Mouse (Mus musculus) neural tube, embryonic 14.5 days (tissue): ENCODE measurements around the gene Ift81. TPM values are rescaled to one million over a fixed set of nuclear protein-coding genes. Genes with fewer than 3 reads are reported as not detected.

Experiments used
- ATAC-seq: fragments of 200-750 bp; cut with Nextera tagmentation; 2 replicates; pipeline ENCODE4 v1.8.0; 2017; ENCODE audit warnings: low read depth, mild to moderate bottlenecking, moderate TSS enrichment, moderate library complexity
- H3K27ac ChIP-seq: fragments of 300-500 bp; sonication (generic); 2 replicates; pipeline ENCODE4 v1.5.1; 2014; ENCODE audit warnings: low read depth, mild to moderate bottlenecking, control low read depth, low read length, moderate library complexity, mixed read lengths
- H3K27me3 ChIP-seq: fragments of 300-500 bp; sonication (generic); 2 replicates; pipeline ENCODE4 v1.6.1; 2014; ENCODE audit warnings: low read length; ENCODE audit not compliant: control insufficient read depth, insufficient read depth
- H3K36me3 ChIP-seq: fragments of 300-500 bp; sonication (generic); 2 replicates; pipeline ENCODE4 v1.6.1; 2014; ENCODE audit warnings: low read length, mixed read lengths; ENCODE audit not compliant: control insufficient read depth, insufficient read depth
- H3K4me1 ChIP-seq: fragments of 300-500 bp; sonication (generic); 2 replicates; pipeline ENCODE4 v1.6.1; 2014; ENCODE audit warnings: low read length; ENCODE audit not compliant: control insufficient read depth, insufficient read depth
- H3K4me2 ChIP-seq: fragments of 300-500 bp; sonication (generic); 2 replicates; pipeline ENCODE4 v1.6.1; 2014; ENCODE audit warnings: mild to moderate bottlenecking, low read depth, low read length, control low read depth
- H3K4me3 ChIP-seq: fragments of 300-500 bp; sonication (generic); 2 replicates; pipeline ENCODE4 v1.5.1; 2014; ENCODE audit warnings: low read depth, low read length, control low read depth, mixed read lengths
- H3K9ac ChIP-seq: fragments of 300-500 bp; sonication (generic); replicated peaks from 2 replicates; pipeline ENCODE4 v1.6.1; 2014; ENCODE audit warnings: low read depth, mild to moderate bottlenecking, control low read depth, low read length, mixed read lengths
- H3K9me3 ChIP-seq: fragments of 300-500 bp; sonication (generic); 2 replicates; pipeline ENCODE4 v1.6.1; 2016; ENCODE audit warnings: low read length; ENCODE audit not compliant: control insufficient read depth
- WGBS: fragments of 180-500 bp; shearing (Covaris S2); extraction: QIAGEN DNeasy Blood & Tissue Kit; methylation state at CpG from one replicate; pipeline ENCODE4 v1.1.7; 2014; 5-methylcytosine and 5-hydroxymethylcytosine counted together
- polyA plus RNA-seq: library from polyadenylated mRNA; unstranded; fragments of >200 nt; fragmentation: Nextera tagmentation; extraction: Ambion mirVana; gene quantifications from 2 replicates; pipeline ENCODE4 v1.2.1, GENCODE M21; 2014

The Ift81 gene
- polyA plus RNA-seq, 1 experiment from 2014 or later, result 68.6 TPM

DNA sequence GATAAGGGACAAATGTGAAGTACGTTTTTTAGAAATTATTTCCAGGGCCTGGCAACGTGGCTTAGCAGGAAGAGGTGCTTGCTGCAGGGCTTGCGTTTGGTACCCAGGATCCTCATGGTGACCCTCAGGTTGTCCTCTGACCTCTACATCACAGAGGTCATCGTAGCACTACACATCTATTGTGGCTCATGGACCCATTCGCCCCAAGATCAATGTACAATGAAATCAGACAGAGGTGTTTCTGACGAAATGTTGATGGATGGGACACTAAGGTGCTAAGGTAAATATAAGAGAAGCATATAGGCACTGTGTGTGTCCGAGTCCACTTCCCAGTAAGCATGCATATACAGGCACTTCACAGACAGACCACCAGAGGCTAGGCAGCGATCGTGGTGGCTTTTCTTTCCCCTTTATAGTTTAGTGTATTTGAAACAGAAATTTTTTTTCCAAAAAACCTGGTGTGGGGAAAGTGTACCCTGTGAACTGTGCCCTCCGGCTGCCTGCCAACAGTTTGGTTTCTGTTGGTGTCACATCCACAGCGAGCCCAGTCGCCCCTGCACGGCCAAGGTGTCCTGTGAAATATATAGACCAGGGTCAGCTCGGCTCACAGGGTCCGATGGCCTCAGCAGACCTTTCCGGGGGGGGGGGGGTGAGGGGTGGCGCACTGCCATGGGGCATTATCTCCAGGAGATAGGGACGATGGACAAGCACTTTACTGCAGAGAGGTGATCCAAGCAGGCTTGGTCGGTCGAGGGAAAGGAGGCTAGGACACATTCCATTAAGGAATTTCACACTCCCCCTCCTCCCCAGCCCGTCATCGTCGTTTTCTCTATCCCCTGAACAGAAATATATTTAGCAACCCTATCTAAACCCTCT lies 93.8 kb downstream of the Ift81 start:
- H3K27me3 ChIP-seq, result no peaks in the 10 kb centered on the region
- no peak overlapping the region for H3K4me2 ChIP-seq
- no peak overlapping the region for H3K9ac ChIP-seq
- H3K36me3 ChIP-seq, result no peaks in the 10 kb centered on the region
- ATAC-seq, result no peak
- no peaks in the 10 kb centered on the region for H3K9me3 ChIP-seq
- WGBS, result 73% methylated on average over 23 of the region's 23 CpGs
- H3K4me1 ChIP-seq, result no peaks in the 10 kb centered on the region
- no peak overlapping the region for H3K27ac ChIP-seq
- H3K4me3 ChIP-seq, result no peak overlapping the region

DNA sequence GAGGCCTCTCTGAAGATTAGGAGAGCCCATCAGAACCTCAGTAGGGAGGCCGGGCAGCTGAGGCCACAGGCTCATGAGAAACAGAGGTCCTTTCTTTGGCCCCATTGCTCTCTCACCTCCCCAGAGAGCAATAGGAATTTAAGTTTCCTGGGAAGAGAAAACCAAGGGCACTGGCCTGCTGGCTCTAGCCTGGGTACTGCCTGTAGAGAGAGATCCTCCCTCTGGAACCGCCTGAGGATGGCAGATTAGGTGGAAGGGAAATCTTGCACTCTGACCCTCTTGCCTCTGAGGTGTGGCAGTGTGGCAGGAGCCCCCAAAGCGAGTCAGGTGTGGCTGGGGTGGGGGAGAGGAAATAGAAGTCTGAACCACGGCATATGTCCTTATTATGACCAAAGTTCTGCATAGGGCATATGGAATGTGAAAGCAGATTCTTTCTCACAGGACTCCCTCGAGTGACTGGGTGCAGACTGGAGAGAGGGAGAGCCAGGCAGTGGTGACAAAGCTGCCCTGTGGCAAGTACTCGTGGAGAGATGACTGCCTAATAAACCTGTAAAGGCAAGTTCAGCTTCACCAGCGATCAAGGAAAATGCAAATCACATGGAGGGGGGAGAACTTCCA lies 95.2 kb downstream of the Ift81 start:
- H3K27me3 ChIP-seq, result no peaks in the 10 kb centered on the region
- H3K9me3 ChIP-seq, result no peaks in the 10 kb centered on the region
- H3K36me3 ChIP-seq, result no peaks in the 10 kb centered on the region
- H3K4me3 ChIP-seq, result no peak overlapping the region
- H3K9ac ChIP-seq, result no peak overlapping the region
- H3K27ac ChIP-seq, result no peak overlapping the region
- WGBS, result 56% methylated on average over 7 of the region's 7 CpGs
- H3K4me1 ChIP-seq, result peaks cover under 1% of the 10 kb centered on the region; the same call in 1 of the 2 replicates
- no peak overlapping the region for H3K4me2 ChIP-seq
- ATAC-seq, result no peak

DNA sequence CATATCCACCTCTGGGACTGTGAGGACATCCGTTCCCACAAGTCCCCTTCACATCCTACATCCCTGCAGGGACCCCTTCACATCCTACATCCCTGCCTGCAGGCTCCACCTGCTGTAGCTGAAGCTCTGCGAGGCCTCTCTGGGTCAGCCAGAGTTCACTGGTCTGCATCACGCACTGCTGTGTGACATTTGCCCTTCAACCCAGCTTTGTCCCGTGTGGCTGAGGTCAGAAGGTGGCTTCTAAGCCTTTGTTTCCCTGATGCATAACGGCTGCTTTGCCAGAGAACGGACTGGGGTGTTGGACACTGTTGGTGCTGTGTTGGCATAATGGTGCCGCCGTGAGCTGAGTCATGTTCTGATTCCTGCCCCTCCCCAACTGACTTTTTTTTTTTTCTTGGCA lies 96.1 kb downstream of the Ift81 start:
- no peak overlapping the region for H3K27ac ChIP-seq
- H3K9ac ChIP-seq, result no peak overlapping the region
- no peak for ATAC-seq
- no peak overlapping the region for H3K4me3 ChIP-seq
- WGBS, result 14% methylated on average over 8 of the region's 8 CpGs
- H3K27me3 ChIP-seq, result no peaks in the 10 kb centered on the region
- no peak overlapping the region for H3K4me2 ChIP-seq
- no peaks in the 10 kb centered on the region for H3K9me3 ChIP-seq
- peaks cover 6% of the 10 kb centered on the region; the same call in 1 of the 2 replicates for H3K4me1 ChIP-seq
- H3K36me3 ChIP-seq, result no peaks in the 10 kb centered on the region

DNA sequence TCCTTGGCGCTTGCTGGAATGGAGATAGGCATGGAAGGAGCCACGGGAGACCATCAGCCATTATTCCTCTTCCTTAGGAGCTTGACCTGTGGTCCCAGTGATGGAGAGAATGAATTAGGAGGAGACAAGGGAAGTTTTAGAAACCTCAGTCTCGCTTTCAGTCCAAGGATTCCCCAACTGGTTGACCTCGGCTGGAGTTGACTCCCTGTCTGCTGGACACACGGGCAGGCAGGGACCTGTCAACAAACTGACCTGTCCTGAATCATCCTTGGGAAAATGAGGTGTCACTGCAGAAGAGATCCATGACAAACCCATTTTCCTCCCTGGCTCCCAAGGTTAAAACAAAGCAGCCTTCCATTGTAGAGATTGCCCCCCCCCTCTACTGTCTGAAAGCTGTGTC lies 97.4 kb downstream of the Ift81 start:
- Histone ChIP-seq H3K4me2 (no peak overlapping the region), H3K9ac (no peak overlapping the region), H3K4me3 (no peak overlapping the region), H3K36me3 (no peaks in the 10 kb centered on the region), H3K27me3 (no peaks in the 10 kb centered on the region), H3K27ac (no peak overlapping the region), H3K9me3 (no peaks in the 10 kb centered on the region), H3K4me1 (peaks cover 6% of the 10 kb centered on the region; the same call in 1 of the 2 replicates)
- WGBS, result 82% methylated on average over 5 of the region's 5 CpGs
- ATAC-seq, result no peak

DNA sequence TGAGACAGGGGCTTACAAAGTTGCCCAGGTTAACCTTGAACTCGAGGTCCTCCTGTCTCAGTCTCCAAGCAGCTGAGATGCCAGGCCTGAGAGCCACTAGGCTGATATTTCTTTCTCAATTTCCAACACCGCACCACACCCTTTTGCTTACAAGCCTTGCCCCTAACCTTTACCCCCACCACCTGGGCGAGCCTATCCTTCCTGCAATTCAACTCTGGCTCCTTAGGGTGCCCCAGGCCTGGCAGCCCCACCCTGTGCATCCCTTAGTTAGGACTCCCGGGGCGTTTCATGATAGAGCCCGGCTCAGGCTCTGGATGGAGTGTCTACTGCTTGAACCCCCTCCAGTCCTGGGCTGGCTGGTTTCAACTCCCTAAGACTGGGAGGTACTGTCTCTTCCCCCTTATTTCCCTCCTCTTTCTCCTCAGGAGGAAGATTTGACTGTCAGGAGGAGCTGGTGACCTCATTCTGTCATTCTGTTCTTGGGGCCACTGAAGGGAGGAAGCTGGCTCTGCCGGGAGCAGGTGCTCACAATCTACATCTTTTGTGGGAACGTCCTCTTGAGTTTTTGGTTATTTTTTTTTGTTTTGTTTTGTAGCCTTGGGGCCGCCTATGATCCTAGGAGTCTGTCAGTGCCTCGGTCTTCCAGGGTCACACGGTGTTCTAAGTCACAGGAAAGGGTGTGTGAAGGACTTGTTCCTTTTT lies 98.1 kb downstream of the Ift81 start:
- no peak for ATAC-seq
- no peak overlapping the region for H3K27ac ChIP-seq
- no peak overlapping the region for H3K4me2 ChIP-seq
- no peaks in the 10 kb centered on the region for H3K27me3 ChIP-seq
- no peaks in the 10 kb centered on the region for H3K9me3 ChIP-seq
- H3K9ac ChIP-seq, result no peak overlapping the region
- H3K36me3 ChIP-seq, result no peaks in the 10 kb centered on the region
- peaks cover 6% of the 10 kb centered on the region; the same call in 1 of the 2 replicates for H3K4me1 ChIP-seq
- no peak overlapping the region for H3K4me3 ChIP-seq
- WGBS, result 85% methylated on average over 11 of the region's 11 CpGs

DNA sequence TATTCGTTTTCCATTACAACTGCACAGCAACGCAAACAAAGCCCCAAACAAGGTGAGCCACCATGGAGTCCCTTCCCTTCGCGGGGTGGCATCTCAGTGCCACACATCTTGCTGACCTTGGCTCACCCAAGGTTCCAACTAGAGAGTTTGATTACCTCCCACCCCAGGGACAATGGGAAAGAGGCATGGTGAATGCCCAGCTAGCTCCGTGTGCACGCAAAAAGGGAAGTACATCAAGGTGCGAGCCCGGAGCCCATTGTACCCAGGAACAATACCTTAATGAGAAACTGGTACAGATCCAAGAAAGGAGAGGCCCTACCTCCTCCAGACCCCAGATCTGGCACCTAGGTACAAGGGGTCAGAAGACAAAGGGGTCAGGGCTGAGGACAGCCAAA lies 100.2 kb downstream of the Ift81 start:
- ATAC-seq, result no peak
- no peaks in the 10 kb centered on the region for H3K36me3 ChIP-seq
- H3K27me3 ChIP-seq, result no peaks in the 10 kb centered on the region
- no peak overlapping the region for H3K27ac ChIP-seq
- no peak overlapping the region for H3K4me2 ChIP-seq
- H3K9ac ChIP-seq, result no peak overlapping the region
- WGBS, result 27% methylated on average over 8 of the region's 8 CpGs
- no peak overlapping the region for H3K4me3 ChIP-seq
- peaks cover 6% of the 10 kb centered on the region; the same call in 1 of the 2 replicates for H3K4me1 ChIP-seq
- no peaks in the 10 kb centered on the region for H3K9me3 ChIP-seq

DNA sequence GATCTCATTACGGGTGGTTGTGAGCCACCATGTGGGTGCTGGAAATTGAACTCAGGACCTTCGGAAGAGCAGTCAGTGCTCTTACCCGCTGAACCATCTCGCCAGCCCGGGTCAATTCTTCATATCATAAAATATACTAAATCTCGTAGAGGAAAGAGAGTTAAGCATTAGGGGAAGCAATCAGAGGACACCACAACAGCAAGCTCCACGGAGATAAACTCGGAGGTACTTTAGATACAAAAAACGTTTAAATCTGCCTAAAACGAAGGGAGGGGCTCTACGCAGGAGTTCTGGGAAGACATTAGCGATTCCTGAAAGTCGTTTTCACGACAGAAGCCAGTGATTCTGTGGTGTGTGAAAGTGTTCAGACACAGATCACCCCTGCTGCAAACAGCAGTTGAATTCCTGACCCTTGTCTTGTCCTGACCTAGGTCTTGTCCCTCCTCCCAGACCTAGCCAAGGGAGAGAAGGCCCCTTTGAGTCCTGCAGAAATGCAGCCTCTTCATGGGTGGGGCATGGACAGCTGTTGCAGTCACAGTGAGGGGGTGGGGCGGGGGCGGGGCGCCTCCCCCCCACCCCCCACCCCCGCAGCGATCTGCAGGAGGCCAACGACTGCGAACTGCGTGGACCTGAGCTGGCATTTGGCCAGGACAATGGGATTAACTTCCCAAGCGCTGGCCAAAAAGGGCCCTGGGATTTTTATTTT lies 100.7 kb downstream of the Ift81 start:
- H3K36me3 ChIP-seq, result no peaks in the 10 kb centered on the region
- WGBS, result 47% methylated on average over 22 of the region's 23 CpGs
- no peak overlapping the region for H3K4me2 ChIP-seq
- no peak overlapping the region for H3K27ac ChIP-seq
- no peaks in the 10 kb centered on the region for H3K27me3 ChIP-seq
- no peaks in the 10 kb centered on the region for H3K9me3 ChIP-seq
- H3K9ac ChIP-seq, result no peak overlapping the region
- ATAC-seq, result no peak
- peaks cover 6% of the 10 kb centered on the region; the same call in 1 of the 2 replicates for H3K4me1 ChIP-seq
- H3K4me3 ChIP-seq, result no peak overlapping the region

DNA sequence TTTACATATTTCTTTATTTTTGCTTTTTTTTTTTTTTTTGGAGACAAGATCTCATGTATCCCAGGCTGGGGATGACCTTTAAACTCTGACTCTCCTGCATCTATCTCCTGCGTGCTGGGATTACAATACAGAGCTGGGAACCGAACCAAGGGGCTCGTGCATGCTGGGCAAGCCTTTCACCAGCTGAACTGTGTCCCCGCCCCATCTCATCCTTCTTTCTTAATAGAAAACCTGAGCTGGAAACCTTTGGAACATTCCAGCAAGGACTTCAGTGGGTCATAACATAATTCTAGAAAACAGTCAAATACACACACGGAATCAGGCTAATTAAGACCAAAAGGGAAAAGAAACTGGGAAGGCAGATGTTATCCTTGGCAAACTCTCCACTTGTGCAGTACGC lies 102.3 kb downstream of the Ift81 start:
- no peak overlapping the region for H3K27ac ChIP-seq
- no peak overlapping the region for H3K9ac ChIP-seq
- ATAC-seq, result no peak
- no peaks in the 10 kb centered on the region for H3K36me3 ChIP-seq
- H3K9me3 ChIP-seq, result no peaks in the 10 kb centered on the region
- WGBS, result 78% methylated on average over 6 of the region's 6 CpGs
- H3K27me3 ChIP-seq, result no peaks in the 10 kb centered on the region
- H3K4me1 ChIP-seq, result peaks cover 6% of the 10 kb centered on the region; the same call in 1 of the 2 replicates
- H3K4me2 ChIP-seq, result no peak overlapping the region
- H3K4me3 ChIP-seq, result no peak overlapping the region
